Mouse (Mus musculus): ENCODE measurements around the gene Akt3.

DNA sequence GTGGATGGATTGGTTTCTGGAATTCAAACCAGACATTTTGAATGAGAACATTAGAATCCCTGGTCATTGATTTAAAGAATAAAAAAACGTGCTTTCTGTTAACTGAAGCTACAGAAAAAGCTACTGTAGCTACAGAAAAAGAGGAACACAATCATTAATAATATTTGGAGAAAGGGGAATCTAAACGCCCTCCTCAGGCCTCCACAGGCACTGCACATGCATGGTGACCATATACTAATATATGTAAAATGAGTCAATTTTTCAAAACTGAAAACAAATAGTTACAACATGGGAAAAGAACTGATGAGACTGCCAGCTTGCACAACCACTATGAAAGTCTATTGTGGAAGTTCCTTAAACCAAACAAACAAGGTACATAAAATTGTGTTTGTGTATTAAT lies 21.3 kb downstream of the Akt3 start:
- TF ChIP-seq ZNF384 (IDR thresholded peaks at IDR 0.05; ENCODE audit: low read depth, low read length) (no peak), HCFC1 (IDR thresholded peaks at IDR 0.05; ENCODE audit: borderline replicate concordance, insufficient read depth, low read length) (no peak), CHD2 (IDR thresholded peaks at IDR 0.05; ENCODE audit: low read depth, low read length) (no peak), ZC3H11A (IDR thresholded peaks at IDR 0.05; ENCODE audit: borderline replicate concordance, low read depth, low read length) (no peak), MAFK (IDR thresholded peaks at IDR 0.05; ENCODE audit: insufficient read depth, low read depth, low read length) (no peak)
